In the genomic region with DNA sequence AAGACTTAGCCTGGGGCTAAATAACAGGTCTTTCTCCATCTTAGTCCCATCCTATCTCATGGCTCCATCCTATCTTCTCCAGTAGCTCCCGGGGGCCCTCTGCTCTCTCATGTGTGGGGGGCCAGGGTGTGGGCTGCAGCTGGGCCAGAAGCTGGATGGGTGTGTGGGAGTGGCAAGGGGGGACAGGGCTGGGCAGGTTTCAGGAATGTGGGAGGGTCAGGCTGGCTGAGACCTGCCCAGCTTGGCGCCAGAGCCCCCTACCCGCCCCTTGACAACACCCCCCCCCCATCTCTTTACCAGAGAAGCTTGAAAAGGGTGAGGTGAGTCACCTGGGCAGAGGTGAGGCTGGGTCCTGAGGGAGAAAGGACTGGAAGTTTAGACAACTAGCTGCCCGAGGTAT, we compare ENCODE assay signal across 12 mouse cellular contexts. TPM values are rescaled to one million over a fixed set of nuclear protein-coding genes. Genes with fewer than 3 reads are reported as not detected.
DNase-seq lines count a peak whose midpoint lies in the region; ATAC-seq and TF ChIP-seq lines count a peak whose summit lies in the region.
"Had no signal": no experiment of that assay in that cellular context is flagged by ENCODE, and none has a peak within 500 bp of the region (broad histone marks: within the 10 kb centered on the region; RNA-seq: fewer than 3 reads in every experiment).

No protein-coding gene starts in this region.

- DNase-seq in kidney, adult 9 months: no peak
- DNase-seq in embryonic facial prominence, embryonic 11.5 days (ENCODE audit: low spot score): no peak
- DNase-seq in heart, postnatal 0 days (ENCODE audit: low spot score): no peak
- peak; percentile 60 for DNase-seq in lung, postnatal 0 days (ENCODE audit: low spot score)
- no peak for DNase-seq in cerebellum, postnatal 25 days
- DNase-seq: adrenal gland, postnatal 25 days; cerebellum, postnatal 10 days had no signal

- H3K36me3 ChIP-seq in kidney, embryonic 14.5 days (ENCODE audit: control insufficient read depth, insufficient read depth, low read length): peaks cover 18% of the 10 kb centered on the region; the same call in 1 of the 2 replicates
- no peaks in the 10 kb centered on the region for H3K36me3 ChIP-seq in embryonic facial prominence, embryonic 11.5 days (replicated peaks; ENCODE audit: control insufficient read depth, insufficient read depth, low read depth, low read length)
- H3K36me3 ChIP-seq in heart, postnatal 0 days (replicated peaks; ENCODE audit: control insufficient read depth, insufficient read depth, low read length): peaks cover 30% of the 10 kb centered on the region
- peaks cover 12% of the 10 kb centered on the region; the same call in 1 of the 2 replicates for H3K36me3 ChIP-seq in lung, postnatal 0 days (ENCODE audit: insufficient read depth, low read length)
- H3K36me3 ChIP-seq: hindbrain, embryonic 15.5 days had no signal

- H3K4me3 ChIP-seq in kidney, embryonic 14.5 days (ENCODE audit: low read length): peak overlapping the region; percentile 51
- H3K4me3 ChIP-seq in embryonic facial prominence, embryonic 11.5 days (ENCODE audit: low read depth, low read length): no peak overlapping the region
- peak overlapping the region; percentile 80 for H3K4me3 ChIP-seq in heart, postnatal 0 days (ENCODE audit: low read depth, low read length)
- H3K4me3 ChIP-seq in lung, postnatal 0 days (ENCODE audit: low read depth, low read length): peak overlapping the region; percentile 67
- H3K4me3 ChIP-seq: megakaryocyte, embryonic 14.5 days had no signal

- peak overlapping the region; percentile 85; the same call in 1 of the 2 replicates for H3K27ac ChIP-seq in kidney, embryonic 14.5 days (ENCODE audit: low read depth, low read length)
- H3K27ac ChIP-seq in embryonic facial prominence, embryonic 11.5 days (replicated peaks; ENCODE audit: low read depth, low read length): no peak overlapping the region
- peak overlapping the region; percentile 87 for H3K27ac ChIP-seq in heart, postnatal 0 days (ENCODE audit: low read depth)
- H3K27ac ChIP-seq in lung, postnatal 0 days (ENCODE audit: low read length): peak overlapping the region; percentile 88
- H3K27ac ChIP-seq: hindbrain, embryonic 15.5 days had no signal

- 11% methylated on average over 4 of the region's 4 CpGs for WGBS in kidney, embryonic 14.5 days
- WGBS in embryonic facial prominence, embryonic 11.5 days: 26% methylated on average over 4 of the region's 4 CpGs
- 17% methylated on average over 4 of the region's 4 CpGs for WGBS in heart, postnatal 0 days
- 14% methylated on average over 4 of the region's 4 CpGs for WGBS in lung, postnatal 0 days

- no peak for TF ChIP-seq CTCF in heart, postnatal 0 days (IDR thresholded peaks at IDR 0.05; ENCODE audit: low read depth)
- TF ChIP-seq CTCF in lung, postnatal 0 days (IDR thresholded peaks at IDR 0.05): no peak

- no peaks in the 10 kb centered on the region for H3K9me3 ChIP-seq in kidney, embryonic 14.5 days (ENCODE audit: control insufficient read depth, low read length)
- no peaks in the 10 kb centered on the region for H3K9me3 ChIP-seq in embryonic facial prominence, embryonic 11.5 days (replicated peaks; ENCODE audit: control insufficient read depth, low read length)
- H3K9me3 ChIP-seq in heart, postnatal 0 days (replicated peaks; ENCODE audit: control insufficient read depth, low read length): no peaks in the 10 kb centered on the region
- H3K9me3 ChIP-seq in lung, postnatal 0 days (ENCODE audit: low read length): no peaks in the 10 kb centered on the region
- H3K9me3 ChIP-seq: hindbrain, embryonic 15.5 days; megakaryocyte, embryonic 14.5 days had no signal

- ATAC-seq in kidney, embryonic 14.5 days (ENCODE audit: low FRiP score, low TSS enrichment): peak; percentile 36
- ATAC-seq in embryonic facial prominence, embryonic 11.5 days (replicated peaks; ENCODE audit: insufficient number of reproducible peaks, low FRiP score, low TSS enrichment, low read depth): no peak
- no peak for ATAC-seq in heart, postnatal 0 days (ENCODE audit: insufficient read depth, low read depth)
- peak; percentile 43 for ATAC-seq in lung, postnatal 0 days
- no peak for ATAC-seq in megakaryocyte, adult 5-6 weeks (ENCODE audit: poor library complexity, severe bottlenecking)
- ATAC-seq: forebrain, embryonic 16.5 days had no signal

- peak overlapping the region; percentile 67 for H3K4me2 ChIP-seq in kidney, embryonic 14.5 days (replicated peaks; ENCODE audit: low read depth, low read length)
- H3K4me2 ChIP-seq in embryonic facial prominence, embryonic 11.5 days (ENCODE audit: low read depth, low read length): peak overlapping the region; percentile 13; the same call in 1 of the 2 replicates
- peak overlapping the region; percentile 93 for H3K4me2 ChIP-seq in heart, postnatal 0 days (ENCODE audit: low read depth, low read length)
- peak overlapping the region; percentile 81 for H3K4me2 ChIP-seq in lung, postnatal 0 days (replicated peaks; ENCODE audit: low read depth, low read length)

- H3K9ac ChIP-seq in kidney, embryonic 14.5 days (ENCODE audit: low read depth, low read length): peak overlapping the region; percentile 67; the same call in 1 of the 2 replicates
- H3K9ac ChIP-seq in embryonic facial prominence, embryonic 11.5 days (replicated peaks; ENCODE audit: low read length): no peak overlapping the region
- H3K9ac ChIP-seq in heart, postnatal 0 days (replicated peaks; ENCODE audit: low read depth, low read length): peak overlapping the region; percentile 90
- H3K9ac ChIP-seq in lung, postnatal 0 days (replicated peaks; ENCODE audit: low read depth): peak overlapping the region; percentile 75; the same call in 1 of the 2 replicates
- H3K9ac ChIP-seq: hindbrain, embryonic 15.5 days had no signal

- peaks cover 32% of the 10 kb centered on the region for H3K4me1 ChIP-seq in kidney, embryonic 14.5 days (ENCODE audit: control insufficient read depth, insufficient read depth, low read length)
- peaks cover 14% of the 10 kb centered on the region for H3K4me1 ChIP-seq in embryonic facial prominence, embryonic 11.5 days (ENCODE audit: control insufficient read depth, insufficient read depth, low read length)
- H3K4me1 ChIP-seq in heart, postnatal 0 days (ENCODE audit: control insufficient read depth, insufficient read depth): peaks cover 23% of the 10 kb centered on the region
- peaks cover 9% of the 10 kb centered on the region; the same call in 1 of the 2 replicates for H3K4me1 ChIP-seq in lung, postnatal 0 days (ENCODE audit: insufficient read depth, low read depth, low read length)

- TF ChIP-seq EP300 in heart, postnatal 0 days (IDR thresholded peaks at IDR 0.05; ENCODE audit: low read depth): no peak
- no peak for TF ChIP-seq EP300 in lung, postnatal 0 days (IDR thresholded peaks at IDR 0.05)

- no peaks in the 10 kb centered on the region for H3K27me3 ChIP-seq in kidney, embryonic 14.5 days (ENCODE audit: control insufficient read depth, insufficient read depth, low read length)
- peaks cover 5% of the 10 kb centered on the region; the same call in 1 of the 2 replicates for H3K27me3 ChIP-seq in embryonic facial prominence, embryonic 11.5 days (ENCODE audit: control insufficient read depth, insufficient read depth, low read length)
- H3K27me3 ChIP-seq in heart, postnatal 0 days (ENCODE audit: control insufficient read depth, insufficient read depth, low read length): no peaks in the 10 kb centered on the region
- H3K27me3 ChIP-seq in lung, postnatal 0 days (replicated peaks; ENCODE audit: insufficient read depth, low read length): no peaks in the 10 kb centered on the region

RNA-seq across cellular contexts. Expression of a gene that starts 1.8 kb away (rescaled TPM):
- polyA plus RNA-seq in kidney, embryonic 14.5 days (2014; fragmentation: Nextera tagmentation; extraction: Ambion mirVana): 177 and 214 TPM in 2 replicates
- polyA plus RNA-seq in embryonic facial prominence, embryonic 11.5 days (2014; fragmentation: Nextera tagmentation; extraction: Ambion mirVana): 43.8 and 52.0 TPM in 2 replicates
- 697 and 786 TPM in 2 replicates for total RNA-seq in heart, postnatal 0 days (2014; rRNA removed; ENCODE audit: low replicate concordance)
- 293 and 303 TPM in 2 replicates for polyA plus RNA-seq in heart, postnatal 0 days (2015; fragmentation: Nextera tagmentation; extraction: Ambion mirVana)
- 477 and 507 TPM in 2 replicates for polyA plus RNA-seq in lung, postnatal 0 days (2015; fragmentation: Nextera tagmentation; extraction: Ambion mirVana)
- total RNA-seq in megakaryocyte, adult 5-6 weeks (2015): not detected in 2 replicates
- total RNA-seq in megakaryocyte, adult 5-6 weeks (2017): 0.29 TPM in 1 of 2 replicates, not detected in the other

RNA-seq across cellular contexts. Expression of a gene that starts 18.7 kb away (rescaled TPM):
- polyA plus RNA-seq in kidney, embryonic 14.5 days (2014; fragmentation: Nextera tagmentation; extraction: Ambion mirVana): 106 and 139 TPM in 2 replicates
- polyA plus RNA-seq in embryonic facial prominence, embryonic 11.5 days (2014; fragmentation: Nextera tagmentation; extraction: Ambion mirVana): 69.8 and 73.0 TPM in 2 replicates
- total RNA-seq in heart, postnatal 0 days (2014; rRNA removed; ENCODE audit: low replicate concordance): 76.5 and 81.3 TPM in 2 replicates
- 43.6 and 44.8 TPM in 2 replicates for polyA plus RNA-seq in heart, postnatal 0 days (2015; fragmentation: Nextera tagmentation; extraction: Ambion mirVana)
- polyA plus RNA-seq in lung, postnatal 0 days (2015; fragmentation: Nextera tagmentation; extraction: Ambion mirVana): 113 and 116 TPM in 2 replicates
- 0.51 and 0.78 TPM in 2 replicates for total RNA-seq in megakaryocyte, adult 5-6 weeks (2015)
- 0.37 and 0.66 TPM in 2 replicates for total RNA-seq in megakaryocyte, adult 5-6 weeks (2017)

RNA-seq across cellular contexts. Expression of a gene that starts 27.6 kb away (rescaled TPM):
- 4.7 and 7.3 TPM in 2 replicates for polyA plus RNA-seq in kidney, embryonic 14.5 days (2014; fragmentation: Nextera tagmentation; extraction: Ambion mirVana)
- polyA plus RNA-seq in embryonic facial prominence, embryonic 11.5 days (2014; fragmentation: Nextera tagmentation; extraction: Ambion mirVana): 1.1 and 1.7 TPM in 2 replicates
- total RNA-seq in heart, postnatal 0 days (2014; rRNA removed; ENCODE audit: low replicate concordance): 0.35 TPM in 1 of 2 replicates, not detected in the other
- 0.36 and 0.37 TPM in 2 replicates for polyA plus RNA-seq in heart, postnatal 0 days (2015; fragmentation: Nextera tagmentation; extraction: Ambion mirVana)
- 18.4 and 23.9 TPM in 2 replicates for polyA plus RNA-seq in lung, postnatal 0 days (2015; fragmentation: Nextera tagmentation; extraction: Ambion mirVana)
- total RNA-seq in megakaryocyte, adult 5-6 weeks (2015): not detected in 2 replicates
- not detected in 2 replicates for total RNA-seq in megakaryocyte, adult 5-6 weeks (2017)
- polyA plus RNA-seq: forebrain, embryonic 16.5 days; hindbrain, embryonic 15.5 days had no signal

RNA-seq across cellular contexts. Expression of a gene that starts 53.6 kb away (rescaled TPM):
- 3.5 and 4.2 TPM in 2 replicates for polyA plus RNA-seq in kidney, embryonic 14.5 days (2014; fragmentation: Nextera tagmentation; extraction: Ambion mirVana)
- 1.4 and 2.2 TPM in 2 replicates for polyA plus RNA-seq in embryonic facial prominence, embryonic 11.5 days (2014; fragmentation: Nextera tagmentation; extraction: Ambion mirVana)
- 1.7 and 6.7 TPM in 2 replicates for total RNA-seq in heart, postnatal 0 days (2014; rRNA removed; ENCODE audit: low replicate concordance)
- 1.6 and 2.0 TPM in 2 replicates for polyA plus RNA-seq in heart, postnatal 0 days (2015; fragmentation: Nextera tagmentation; extraction: Ambion mirVana)
- 8.3 and 20.0 TPM in 2 replicates for polyA plus RNA-seq in lung, postnatal 0 days (2015; fragmentation: Nextera tagmentation; extraction: Ambion mirVana)
- total RNA-seq in megakaryocyte, adult 5-6 weeks (2015): 29.2 and 39.1 TPM in 2 replicates
- 9.7 and 17.1 TPM in 2 replicates for total RNA-seq in megakaryocyte, adult 5-6 weeks (2017)

RNA-seq across cellular contexts. Expression of a gene that starts 53.8 kb away (rescaled TPM):
- 159 and 177 TPM in 2 replicates for polyA plus RNA-seq in kidney, embryonic 14.5 days (2014; fragmentation: Nextera tagmentation; extraction: Ambion mirVana)
- polyA plus RNA-seq in embryonic facial prominence, embryonic 11.5 days (2014; fragmentation: Nextera tagmentation; extraction: Ambion mirVana): 123 and 131 TPM in 2 replicates
- 170 and 172 TPM in 2 replicates for total RNA-seq in heart, postnatal 0 days (2014; rRNA removed; ENCODE audit: low replicate concordance)
- polyA plus RNA-seq in heart, postnatal 0 days (2015; fragmentation: Nextera tagmentation; extraction: Ambion mirVana): 164 and 166 TPM in 2 replicates
- polyA plus RNA-seq in lung, postnatal 0 days (2015; fragmentation: Nextera tagmentation; extraction: Ambion mirVana): 60.8 and 62.4 TPM in 2 replicates
- 17.0 and 19.6 TPM in 2 replicates for total RNA-seq in megakaryocyte, adult 5-6 weeks (2015)
- 8.6 and 12.6 TPM in 2 replicates for total RNA-seq in megakaryocyte, adult 5-6 weeks (2017)

Comparison
In these comparisons a context has a peak if more than half of its experiments do, and no peak if none do; other contexts are left out.
1. ATAC-seq: peak in kidney, embryonic 14.5 days (single experiment) and lung, postnatal 0 days (single experiment); none in embryonic facial prominence, embryonic 11.5 days (single experiment), heart, postnatal 0 days (single experiment) and megakaryocyte, adult 5-6 weeks (single experiment).
2. H3K4me2 ChIP-seq: peak in every context shown above with its lines; median percentile 93 in heart, postnatal 0 days; 81 in lung, postnatal 0 days; 67 in kidney, embryonic 14.5 days; 13 in embryonic facial prominence, embryonic 11.5 days.